Mouse (Mus musculus) CH12.LX (cell line): ENCODE data around the gene Clcn6. TPM values are rescaled to one million over a fixed set of nuclear protein-coding genes. Genes with fewer than 3 reads are reported as not detected.
A peak's percentile ranks its signal among the peaks of the same experiment; 100 is the strongest.

Source experiments
- DNase-seq: peaks from one replicate; pipeline ENCODE4 v3.0.0-alpha.2; 2013; ENCODE audit errors: extremely low read depth
- H3K27ac ChIP-seq: 2 replicates; pipeline ENCODE4 v1.5.1; 2012; ENCODE audit warnings: low read depth, mild to moderate bottlenecking, control low read depth, moderate library complexity; ENCODE audit not compliant: insufficient read depth
- H3K27me3 ChIP-seq: replicated peaks from 2 replicates; pipeline ENCODE3; 2012; ENCODE audit warnings: inconsistent platforms
- H3K36me3 ChIP-seq, 2 experiments: replicated peaks in 1 of 2; 2 replicates each; pipeline versions ENCODE3 to v1.6.1; 2012; ENCODE audit warnings: inconsistent platforms in 1 of 2, low read length in 1 of 2, mild to moderate bottlenecking in 1 of 2, mixed read lengths in 1 of 2, moderate library complexity in 1 of 2; ENCODE audit not compliant: control insufficient read depth in 1 of 2, insufficient read depth in 1 of 2
- H3K4me1 ChIP-seq, 2 experiments: 2 replicates each; pipeline ENCODE4 v1.6.1; 2012; ENCODE audit warnings: inconsistent platforms in 1 of 2, moderate library complexity in 1 of 2; ENCODE audit not compliant: insufficient read depth in 2 of 2, control insufficient read depth in 1 of 2
- H3K4me2 ChIP-seq: 2 replicates; pipeline ENCODE4 v1.6.1; 2012; ENCODE audit warnings: low read depth, mild to moderate bottlenecking, control low read depth; ENCODE audit not compliant: poor library complexity, insufficient read depth, severe bottlenecking
- H3K4me3 ChIP-seq, 3 experiments: fragments of 150-350 bp in 1 of 3; sonication (generic) in 1 of 3; replicated peaks in 1 of 3; 2 replicates each; pipeline versions ENCODE3 to v1.5.1; 2011 to 2012; ENCODE audit warnings: low read depth in 2 of 3, low read length in 2 of 3, mild to moderate bottlenecking in 2 of 3, moderate library complexity in 2 of 3, control low read depth in 1 of 3, improper control_type of control experiment in 1 of 3, inconsistent platforms in 1 of 3, mixed read lengths in 1 of 3; ENCODE audit not compliant: poor library complexity in 1 of 3
- H3K79me2 ChIP-seq: replicated peaks from 2 replicates; pipeline ENCODE4 v1.6.1; 2012; ENCODE audit warnings: mild to moderate bottlenecking, moderate library complexity; ENCODE audit not compliant: control insufficient read depth, poor library complexity, insufficient read depth, severe bottlenecking; ENCODE audit errors: extremely low read depth
- H3K9ac ChIP-seq: 2 replicates; pipeline ENCODE4 v1.6.1; 2012; ENCODE audit warnings: low read depth, mild to moderate bottlenecking, control low read depth, moderate library complexity; ENCODE audit not compliant: insufficient read depth
- H3K9me3 ChIP-seq: replicated peaks from 2 replicates; pipeline ENCODE3; 2012; ENCODE audit warnings: low read length, inconsistent platforms, mixed read lengths
- BHLHE40 ChIP-seq: IDR thresholded peaks from 2 replicates; pipeline ENCODE4 v1.6.1; 2011; ENCODE audit warnings: mild to moderate bottlenecking, low read depth, low read length, improper control_type of control experiment
- CHD2 ChIP-seq: IDR thresholded peaks from 2 replicates; pipeline ENCODE4 v1.6.1; 2011; ENCODE audit warnings: low read length, improper control_type of control experiment
- CTCF ChIP-seq, 2 experiments: IDR thresholded peaks in 1 of 2; conservative IDR thresholded peaks in 1 of 2; 2 replicates each; pipeline ENCODE4 v1.5.1; 2011 to 2012; ENCODE audit warnings: low read depth in 2 of 2, low read length in 2 of 2, improper control_type of control experiment in 1 of 2, inconsistent platforms in 1 of 2, mild to moderate bottlenecking in 1 of 2, moderate library complexity in 1 of 2
- E2F4 ChIP-seq: IDR thresholded peaks from 2 replicates; pipeline ENCODE4 v1.6.1; 2011; ENCODE audit warnings: low read depth, low read length, improper control_type of control experiment; ENCODE audit not compliant: insufficient replicate concordance
- ELF1 ChIP-seq: IDR thresholded peaks from 2 replicates; pipeline ENCODE4 v1.6.1; 2014; ENCODE audit warnings: low read depth, mild to moderate bottlenecking, inconsistent platforms, low read length, improper control_type of control experiment
- EP300 ChIP-seq: IDR thresholded peaks from 2 replicates; pipeline ENCODE4 v1.6.1; 2011; ENCODE audit warnings: low read length, improper control_type of control experiment
- ETS1 ChIP-seq: conservative IDR thresholded peaks from 2 replicates; pipeline ENCODE4 v1.6.1; 2012; ENCODE audit warnings: low read depth, mild to moderate bottlenecking, inconsistent platforms, low read length, improper control_type of control experiment, moderate library complexity
- GABPA ChIP-seq: IDR thresholded peaks from 2 replicates; pipeline ENCODE4 v1.6.1; 2012; ENCODE audit warnings: low read depth, low read length, improper control_type of control experiment, inconsistent platforms; ENCODE audit not compliant: insufficient replicate concordance
- HCFC1 ChIP-seq: IDR thresholded peaks from 2 replicates; pipeline ENCODE4 v1.6.1; 2012; ENCODE audit warnings: low read depth, mild to moderate bottlenecking, inconsistent platforms, low read length, improper control_type of control experiment
- IRF4 ChIP-seq: IDR thresholded peaks from 2 replicates; pipeline ENCODE4 v1.6.1; 2014; ENCODE audit warnings: low read depth, mild to moderate bottlenecking, inconsistent platforms, low read length, improper control_type of control experiment
- JUN ChIP-seq: IDR thresholded peaks from 2 replicates; pipeline ENCODE4 v1.6.1; 2011; ENCODE audit warnings: low read depth, mild to moderate bottlenecking, low read length, improper control_type of control experiment, moderate library complexity; ENCODE audit not compliant: insufficient read depth
- KAT2A ChIP-seq: IDR thresholded peaks from 2 replicates; pipeline ENCODE4 v1.6.1; 2012; ENCODE audit warnings: low read length, improper control_type of control experiment, inconsistent platforms; ENCODE audit not compliant: insufficient replicate concordance
- MAFK ChIP-seq: IDR thresholded peaks from 2 replicates; pipeline ENCODE4 v1.6.1; 2011; ENCODE audit warnings: low read length, improper control_type of control experiment; ENCODE audit not compliant: insufficient replicate concordance
- MAZ ChIP-seq: IDR thresholded peaks from 2 replicates; pipeline ENCODE4 v1.6.1; 2012; ENCODE audit warnings: low read depth, mild to moderate bottlenecking, inconsistent platforms, low read length, improper control_type of control experiment, moderate library complexity
- MEF2A ChIP-seq: IDR thresholded peaks from 2 replicates; pipeline ENCODE4 v1.6.1; 2014; ENCODE audit warnings: low read depth, mild to moderate bottlenecking, inconsistent platforms, low read length, improper control_type of control experiment, borderline replicate concordance
- MXI1 ChIP-seq: IDR thresholded peaks from 2 replicates; pipeline ENCODE4 v1.6.1; 2011; ENCODE audit warnings: mild to moderate bottlenecking, low read depth, low read length, improper control_type of control experiment
- NELFE ChIP-seq: IDR thresholded peaks from 2 replicates; pipeline ENCODE4 v1.6.1; 2011; ENCODE audit warnings: low read depth, low read length, improper control_type of control experiment
- PAX5 ChIP-seq: IDR thresholded peaks from 2 replicates; pipeline ENCODE4 v1.6.1; 2012; ENCODE audit warnings: low read length, inconsistent platforms, mixed read lengths
- POLR2AphosphoS2 ChIP-seq: IDR thresholded peaks from 2 replicates; pipeline ENCODE4 v1.6.1; 2011; ENCODE audit warnings: low read depth, low read length, improper control_type of control experiment
- RAD21 ChIP-seq: IDR thresholded peaks from 2 replicates; pipeline ENCODE4 v1.6.1; 2011; ENCODE audit warnings: low read depth, mild to moderate bottlenecking, low read length, improper control_type of control experiment, moderate library complexity
- RCOR1 ChIP-seq: conservative IDR thresholded peaks from 2 replicates; pipeline ENCODE4 v1.6.1; 2012; ENCODE audit warnings: low read depth, mild to moderate bottlenecking, inconsistent platforms, low read length, improper control_type of control experiment
- TCF12 ChIP-seq: IDR thresholded peaks from 2 replicates; pipeline ENCODE4 v1.6.1; 2014; ENCODE audit warnings: low read depth, mild to moderate bottlenecking, inconsistent platforms, low read length, improper control_type of control experiment
- UBTF ChIP-seq: IDR thresholded peaks from 2 replicates; pipeline ENCODE4 v1.6.1; 2012; ENCODE audit warnings: low read depth, mild to moderate bottlenecking, inconsistent platforms, low read length, improper control_type of control experiment, moderate library complexity
- USF1 ChIP-seq: IDR thresholded peaks from 2 replicates; pipeline ENCODE4 v1.6.1; 2014; ENCODE audit warnings: low read depth, mild to moderate bottlenecking, inconsistent platforms, low read length, improper control_type of control experiment
- ZC3H11A ChIP-seq: IDR thresholded peaks from 2 replicates; pipeline ENCODE4 v1.6.1; 2012; ENCODE audit warnings: low read depth, mild to moderate bottlenecking, inconsistent platforms, low read length, improper control_type of control experiment
- ZNF384 ChIP-seq: IDR thresholded peaks from 2 replicates; pipeline ENCODE4 v1.6.1; 2012; ENCODE audit warnings: low read depth, low read length, improper control_type of control experiment, inconsistent platforms
- dilution Hi-C: fragments of 300-500 bp; cut with MboI; formaldehyde crosslinking; loops from 2 replicates; pipeline ENCODE4 v1.14.3; 2020; ENCODE audit warnings: low sequenced_read_pairs; ENCODE audit not compliant: extremely low pct_unique_long_range_greater_than_20kb, extremely low pct_ligation_motif_present
- in situ Hi-C: fragments of 300-500 bp; cut with MboI; formaldehyde crosslinking; loops from 3 replicates; pipeline ENCODE4 v1.14.3; 2019; ENCODE audit warnings: low sequenced_read_pairs, low pct_ligation_motif_present, low pct_unique_long_range_greater_than_20kb, mixed read lengths
- polyA plus RNA-seq: library from polyadenylated mRNA; unstranded; fragments of >175 nt; gene quantifications from 2 replicates; pipeline ENCODE4 v1.2.1, GENCODE M21; 2012; ENCODE audit warnings: low read depth; ENCODE audit not compliant: insufficient read length
- total RNA-seq, 2 experiments: library from RNA; depleted of rRNA; stranded (reverse); fragments of 300-350 nt in 1 of 2; fragments of >200 nt in 1 of 2; gene quantifications; 2 replicates each; pipeline ENCODE4 v1.2.3; 2012 to 2014

Gene Clcn6
- total and polyA plus RNA-seq, 3 experiments, result 4.8 to 10.6 (median 5.7) TPM

- TF ChIP-seq RCOR1, result peak; percentile 86; the same call in 1 of the 2 replicates
- TF ChIP-seq POLR2AphosphoS2, result no peak
- no peak for TF ChIP-seq RAD21
- no peak for TF ChIP-seq E2F4
- TF ChIP-seq CTCF (conservative IDR thresholded peaks at IDR 0.05 in 1 of 2, IDR thresholded peaks at IDR 0.05 in 1 of 2; ENCODE audit: low read depth in 2 of 2, low read length in 2 of 2), result no peak
- peak; percentile 74 for TF ChIP-seq MAFK
- TF ChIP-seq TCF12, result peak; percentile 61; the same call in 1 of the 2 replicates
- TF ChIP-seq ZNF384, result peak; percentile 53
- no peak for TF ChIP-seq ELF1
- no peak for TF ChIP-seq KAT2A
- no peak for TF ChIP-seq ZC3H11A
- TF ChIP-seq UBTF, result no peak
- TF ChIP-seq PAX5, result no peak
- TF ChIP-seq BHLHE40, result peak; percentile 79
- TF ChIP-seq HCFC1, result no peak
- peak; percentile 94 for TF ChIP-seq IRF4
- TF ChIP-seq USF1, result no peak
- no peak for TF ChIP-seq CHD2
- TF ChIP-seq MAZ, result no peak
- TF ChIP-seq NELFE, result no peak
- peak; percentile 69 for TF ChIP-seq JUN
Observed at GRCm38 (mm10) chr4:148033858-148034410, 4.7 kb downstream of the Clcn6 start (continued).

- dilution Hi-C loops, result no loop called here
- H3K4me2 ChIP-seq, result no peak overlapping the region
- TF ChIP-seq ETS1 (no peak), EP300 (0 out of 2 replicates have a peak, but pooled peaks have one; percentile 30), MAZ (no peak), GABPA (no peak), MAFK (no peak), MXI1 (no peak), MEF2A (no peak), TCF12 (0 out of 2 replicates have a peak, but pooled peaks have one; percentile 18), USF1 (no peak), BHLHE40 (0 out of 2 replicates have a peak, but pooled peaks have one; percentile 26)
- TF ChIP-seq, all 38 proteins: peak for 3
- no peak overlapping the region for H3K4me3 ChIP-seq
- peak; percentile 22 for DNase-seq
- peaks cover 5% of the 10 kb centered on the region; the same call in 1 of the 2 replicates for H3K79me2 ChIP-seq
- in situ Hi-C loops, result no loop called here
- peaks cover 34 to 61% of the 10 kb centered on the region in 2 experiments for H3K36me3 ChIP-seq
- H3K9ac ChIP-seq, result no peak overlapping the region
- peaks cover 8 to 47% of the 10 kb centered on the region in 2 experiments for H3K4me1 ChIP-seq
- H3K27me3 ChIP-seq, result no peaks in the 10 kb centered on the region
- no peaks in the 10 kb centered on the region for H3K9me3 ChIP-seq
- H3K27ac ChIP-seq, result no peak overlapping the region
Observed at GRCm38 (mm10) chr4:148030506-148030905, 8.1 kb downstream of the Clcn6 start.
